Mouse (Mus musculus): ENCODE measurements at regions not wholly inside any gene's neighbourhood (a gene's known extent, or its start where the extent isn't known, plus 50 kb on each side); places are given as distances from the start of the nearest gene placed in this dataset.

DNA sequence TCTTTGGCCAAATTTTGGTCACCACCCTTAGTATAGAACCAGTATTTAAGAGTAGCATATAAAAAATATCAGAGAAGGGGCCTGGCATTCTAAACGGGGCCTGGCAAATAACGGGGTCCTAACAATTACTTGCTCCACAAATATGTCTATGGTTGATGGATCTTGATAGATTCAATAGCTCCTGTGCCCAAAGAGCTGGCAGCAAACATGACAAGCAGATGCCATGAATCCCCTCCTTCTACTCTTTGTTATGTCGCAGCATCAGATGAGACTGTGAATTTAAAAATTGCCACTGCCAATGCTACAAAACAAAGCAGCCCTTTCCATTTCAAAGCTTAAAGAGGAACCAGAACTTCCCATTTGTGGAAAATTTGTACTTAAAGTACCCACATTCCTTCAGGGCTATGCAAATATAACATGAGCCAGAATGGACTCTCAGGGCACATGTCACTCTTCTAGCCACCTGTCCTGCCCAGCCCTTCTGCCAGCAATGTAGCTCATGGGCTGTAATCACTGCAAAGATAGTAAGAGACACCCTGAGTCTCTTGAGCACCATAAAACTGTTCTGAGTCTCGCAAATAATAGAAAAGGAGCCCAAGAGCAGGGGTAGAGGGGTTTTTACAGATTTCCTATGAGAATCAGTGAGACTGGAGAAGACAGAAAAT, 342.4 kb upstream of the Kirrel3 start:
- TF ChIP-seq CTCF (IDR thresholded peaks at IDR 0.05; ENCODE audit: insufficient read depth, low read depth, low read length): no peak
- TF ChIP-seq POLR2A (IDR thresholded peaks at IDR 0.05; ENCODE audit: insufficient read depth, low read depth, low read length): no peak

Measured in olfactory bulb, adult 2 months (tissue).